Mouse (Mus musculus): ENCODE measurements at regions not wholly inside any gene's neighbourhood (a gene's known extent, or its start where the extent isn't known, plus 50 kb on each side); places are given as distances from the start of the nearest gene placed in this dataset.

DNA sequence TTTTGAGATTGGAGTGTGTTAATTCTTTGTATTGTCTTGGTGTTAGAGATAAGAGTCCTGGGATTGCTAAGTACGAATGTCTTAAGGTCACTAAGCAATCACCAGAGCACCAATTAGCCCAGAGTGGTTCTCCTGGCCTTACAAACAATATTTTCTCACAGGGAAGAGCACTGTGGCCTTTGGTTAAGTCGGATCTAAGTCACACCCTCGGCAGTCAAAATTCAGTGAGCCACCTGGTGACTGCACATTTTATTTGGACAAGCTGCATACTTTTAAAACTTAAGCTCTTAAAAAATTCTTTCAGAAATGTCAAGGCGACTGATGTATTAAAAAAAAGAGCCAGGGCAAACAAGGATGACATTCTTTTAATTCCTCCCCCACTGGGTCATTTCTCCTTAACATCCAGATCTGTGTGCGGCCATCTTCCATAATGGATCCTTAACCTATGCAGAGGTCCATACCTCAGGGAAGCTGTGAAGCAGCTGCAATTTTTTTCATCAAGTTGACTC lies 60.9 kb upstream of the Foxa2 start:
- DNase-seq, result no peak

DNA sequence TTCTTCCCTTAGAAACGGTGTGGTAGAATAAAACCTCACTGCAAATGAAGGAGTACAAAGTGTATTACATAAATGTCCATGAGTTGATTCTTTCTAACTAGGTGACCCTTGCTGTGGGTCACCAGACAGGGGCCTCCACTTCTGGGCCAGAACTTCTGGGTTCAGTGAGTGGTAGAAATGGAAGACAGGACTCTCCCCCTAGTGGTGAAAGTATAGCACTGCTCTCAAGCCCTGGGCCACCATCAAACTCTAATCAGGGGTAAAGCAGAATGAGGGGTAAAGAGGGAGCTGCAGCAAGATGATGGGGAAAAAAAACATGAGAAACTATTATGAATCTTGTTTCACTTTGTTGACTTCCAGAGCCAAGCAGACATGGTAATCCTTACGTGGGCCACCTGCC lies 63.4 kb upstream of the Foxa2 start:
- DNase-seq, result no peak

DNA sequence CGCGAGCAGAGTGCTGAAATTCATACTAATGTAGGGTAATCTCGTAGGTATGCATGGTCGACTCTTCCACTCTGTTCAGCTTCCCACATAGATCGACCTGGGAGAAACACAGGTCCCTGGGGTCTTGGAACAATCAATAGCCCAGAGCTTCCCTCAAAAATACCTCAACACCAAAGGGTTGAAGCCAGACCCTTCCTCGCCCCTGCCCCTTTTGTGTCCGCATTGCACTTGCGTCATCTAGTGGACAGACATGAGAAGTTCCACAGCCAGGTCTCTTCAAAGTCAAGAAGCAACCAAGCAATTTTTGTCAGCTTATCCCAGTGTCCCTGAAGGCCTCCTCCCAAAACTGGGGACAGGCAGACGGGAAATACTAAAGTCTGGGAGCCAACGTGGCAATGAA lies 65.1 kb upstream of the Foxa2 start:
- DNase-seq, result no peak

DNA sequence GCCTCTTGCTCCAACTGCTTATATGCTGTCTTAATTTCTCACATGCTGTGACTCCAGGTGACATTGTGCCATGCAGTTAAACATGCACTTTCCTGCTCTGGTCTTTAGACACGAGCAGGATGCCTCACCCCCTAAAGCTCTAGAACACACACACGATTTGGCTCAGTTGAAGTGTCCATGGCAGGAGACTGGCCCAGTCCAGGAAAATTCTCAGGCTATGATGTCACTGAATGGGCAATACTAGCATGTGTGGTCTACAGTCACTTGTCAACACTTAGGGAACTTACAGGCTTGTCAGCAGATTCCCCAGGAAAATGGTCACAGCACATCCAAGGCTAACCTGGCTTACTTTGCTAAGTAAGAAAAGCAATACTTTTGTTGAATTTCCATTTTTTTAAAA lies 66.4 kb upstream of the Foxa2 start:
- no peak for DNase-seq

DNA sequence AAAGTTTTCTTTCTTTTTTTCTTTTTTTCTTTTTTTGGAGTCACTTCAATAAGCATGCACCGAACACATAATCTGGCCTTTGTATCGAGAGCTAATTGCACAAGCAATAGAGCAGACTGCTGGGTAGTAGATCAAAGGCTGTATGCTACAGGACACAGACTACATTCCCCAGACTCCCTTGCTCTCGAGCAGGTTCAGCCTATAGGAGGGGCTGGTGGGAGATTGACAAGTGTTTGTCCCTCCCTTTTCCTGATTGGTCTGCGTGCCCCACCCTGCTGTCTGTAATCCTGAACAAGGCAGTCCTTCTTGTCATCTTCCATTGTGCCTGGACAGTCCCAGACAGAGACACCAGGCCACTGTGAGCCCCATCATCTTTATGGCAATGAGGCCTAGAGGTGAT lies 67.8 kb upstream of the Foxa2 start:
- no peak for DNase-seq

DNA sequence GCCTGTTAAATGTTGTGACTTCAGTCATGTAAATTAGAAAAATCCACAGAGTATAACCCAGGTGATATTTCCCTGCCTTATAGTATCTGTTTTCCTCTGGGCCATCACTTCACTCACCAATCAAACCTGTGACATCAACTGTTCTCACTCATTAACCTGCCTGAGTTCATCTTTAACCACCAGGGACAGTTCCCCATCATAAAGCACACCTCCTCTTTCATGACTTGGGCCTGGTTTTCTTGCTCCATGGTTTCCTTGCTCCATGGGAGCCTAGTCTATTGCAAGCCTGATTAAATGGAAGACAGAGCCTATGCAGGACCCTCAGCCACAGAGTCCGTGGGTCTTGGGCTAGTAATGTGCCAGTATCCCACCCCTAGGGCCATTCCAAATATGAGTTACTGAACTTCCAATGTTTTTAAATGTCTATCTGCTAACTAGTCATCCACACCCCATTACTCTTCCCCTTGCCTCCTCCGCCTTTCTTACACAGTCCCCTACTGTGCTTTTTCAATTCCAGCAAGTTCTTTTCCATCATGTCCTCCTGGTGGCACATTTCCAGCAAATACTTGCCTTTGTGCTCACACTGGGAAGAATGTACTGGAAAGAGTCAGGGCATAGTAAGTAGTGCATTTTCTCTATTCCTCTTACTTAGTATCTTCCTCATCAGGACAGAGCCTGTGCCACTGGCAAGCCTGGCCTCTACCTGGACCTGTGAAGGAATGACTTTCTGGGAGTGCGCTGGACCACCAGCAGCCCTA lies 69.4 kb upstream of the Foxa2 start:
- DNase-seq, result no peak

DNA sequence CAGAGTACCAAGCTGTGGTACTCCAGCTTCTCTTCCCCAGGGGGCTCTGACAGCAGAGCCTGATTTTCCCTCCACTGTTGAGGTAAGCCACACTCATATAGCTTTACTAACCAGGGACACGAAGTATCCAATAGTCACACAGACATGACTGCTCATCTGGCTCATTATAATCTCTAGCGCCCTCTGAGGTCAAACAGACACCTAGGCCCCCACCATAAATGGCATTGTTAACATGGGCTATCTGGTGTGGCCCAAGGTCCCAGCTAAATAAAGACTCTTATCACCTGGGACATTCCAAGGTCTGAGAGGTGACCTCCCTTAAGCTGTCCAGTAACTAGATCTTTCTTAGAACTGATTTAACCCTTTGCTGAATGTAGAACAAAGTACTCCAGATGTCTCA lies 70.7 kb upstream of the Foxa2 start:
- DNase-seq, result no peak

DNA sequence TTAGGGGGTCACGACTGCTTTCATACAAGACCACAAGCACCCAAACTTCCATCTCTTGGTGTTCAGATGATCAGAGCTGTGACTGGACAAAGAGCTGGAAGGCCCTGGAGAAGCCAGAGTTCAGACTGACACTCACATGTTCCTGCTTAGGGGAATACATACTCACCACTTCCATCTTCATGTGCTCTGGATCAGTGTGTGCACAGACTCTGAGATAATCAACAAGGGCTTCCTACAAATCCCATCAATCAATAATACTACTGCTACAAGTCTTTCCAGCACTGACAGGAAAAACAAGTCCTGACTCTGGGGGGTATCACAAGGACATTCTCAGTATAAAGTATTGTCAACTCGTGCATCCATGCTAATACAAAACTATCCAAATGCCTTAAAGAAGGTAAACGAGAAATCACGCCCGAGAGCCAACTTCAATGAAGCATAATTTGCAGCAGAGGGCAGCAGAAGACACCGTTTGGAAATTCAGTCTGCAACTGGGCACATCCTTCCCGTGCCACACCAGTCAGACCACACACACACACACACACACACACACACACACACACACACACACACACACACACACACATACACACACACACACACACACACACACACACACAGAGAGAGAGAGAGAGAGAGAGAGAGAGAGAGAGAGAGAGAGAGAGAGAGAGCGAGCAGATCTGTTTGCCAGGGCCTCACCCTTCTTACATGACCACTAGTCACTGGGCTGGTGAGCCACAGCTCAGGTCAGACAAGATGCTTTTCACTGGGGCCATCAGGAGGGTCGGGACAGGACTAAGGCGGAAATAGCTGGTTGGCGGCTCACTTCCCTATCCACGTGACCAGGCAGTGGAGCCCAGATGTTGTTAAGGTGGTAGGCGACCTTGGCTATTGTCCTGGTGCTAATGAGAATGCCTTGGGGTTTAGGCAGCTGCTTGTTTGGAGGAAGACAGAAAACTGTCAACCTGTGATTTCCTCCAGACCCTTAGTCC lies 75.4 kb upstream of the Foxa2 start:
- DNase-seq, result peak; percentile 26

DNA sequence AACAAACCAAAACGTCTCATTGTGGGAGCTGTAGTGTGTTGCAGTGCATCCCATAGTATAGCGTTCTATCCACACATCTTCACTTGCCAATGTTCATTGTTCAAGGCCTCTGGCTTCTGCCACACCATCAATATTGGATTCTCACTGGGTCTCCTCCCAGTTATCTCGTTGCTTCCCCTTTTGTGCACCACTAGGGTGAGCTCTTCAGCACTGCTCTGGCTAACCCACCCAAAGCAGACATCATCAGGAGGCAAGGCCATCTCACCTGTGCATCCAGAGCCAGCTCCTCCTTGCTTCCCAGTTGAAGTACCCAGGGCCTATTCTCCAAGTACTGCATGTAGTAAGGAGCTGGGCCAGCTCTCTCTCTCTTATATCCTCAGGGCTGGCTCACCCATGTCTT lies 77.0 kb upstream of the Foxa2 start:
- DNase-seq, result no peak

DNA sequence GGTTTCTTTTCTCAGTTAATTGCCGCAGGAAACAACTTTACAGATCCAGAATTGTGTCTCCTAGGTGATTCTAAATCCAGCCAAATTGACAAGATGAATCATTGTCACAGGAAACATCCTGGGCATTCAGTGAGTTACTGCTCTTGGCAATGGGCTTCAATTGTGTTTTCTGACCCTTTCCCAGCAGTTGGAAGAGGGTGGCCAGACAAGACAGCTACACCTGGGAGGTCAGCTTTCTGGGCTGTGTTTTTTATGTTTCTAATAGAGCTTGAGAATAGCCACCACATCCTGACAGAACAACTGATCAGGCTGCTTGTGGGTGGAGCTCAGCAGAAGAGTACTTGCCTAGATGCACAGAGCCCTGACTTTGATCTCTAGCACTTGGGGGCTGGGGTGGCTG lies 87.0 kb upstream of the Foxa2 start:
- no peak for DNase-seq

DNA sequence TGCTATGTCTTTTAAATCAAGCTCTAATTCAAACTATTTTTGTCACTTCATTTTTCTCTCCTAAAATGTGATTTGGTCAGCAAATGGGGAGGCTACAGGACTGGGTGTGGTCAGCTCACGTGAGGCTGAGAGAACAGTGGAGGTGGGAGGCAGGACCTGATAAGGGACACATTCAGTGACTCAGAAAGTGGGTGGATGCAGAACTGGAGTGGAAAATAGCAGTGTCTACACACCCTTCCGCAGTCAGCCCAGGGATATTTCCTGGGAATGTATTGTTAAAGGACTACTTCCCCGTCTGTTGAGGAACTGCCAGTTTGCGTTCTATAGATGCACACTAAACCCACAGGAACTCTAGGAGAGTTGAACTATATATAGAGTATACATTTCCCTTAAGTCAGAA lies 95.2 kb upstream of the Foxa2 start:
- no peak for DNase-seq

DNA sequence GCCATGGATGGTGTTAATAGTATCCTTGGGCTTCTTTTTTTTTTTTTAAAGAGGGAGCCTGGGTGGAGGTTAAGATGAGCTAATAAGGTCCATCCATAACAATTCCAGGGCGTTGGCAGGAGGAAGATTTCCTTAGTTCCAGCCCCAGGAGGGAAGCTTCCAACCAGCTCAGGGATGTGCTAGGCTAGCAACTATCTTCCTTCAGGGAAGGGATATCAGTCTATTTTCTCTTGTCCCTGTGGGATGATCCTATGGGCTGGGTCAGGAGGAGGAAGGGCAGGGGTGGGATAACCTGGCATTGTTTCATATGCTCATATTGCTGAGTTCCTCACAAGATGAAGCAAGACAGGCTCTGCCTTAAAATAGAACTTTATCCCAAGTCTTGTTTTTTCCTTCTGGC lies 98.0 kb upstream of the Foxa2 start:
- DNase-seq, result no peak

DNA sequence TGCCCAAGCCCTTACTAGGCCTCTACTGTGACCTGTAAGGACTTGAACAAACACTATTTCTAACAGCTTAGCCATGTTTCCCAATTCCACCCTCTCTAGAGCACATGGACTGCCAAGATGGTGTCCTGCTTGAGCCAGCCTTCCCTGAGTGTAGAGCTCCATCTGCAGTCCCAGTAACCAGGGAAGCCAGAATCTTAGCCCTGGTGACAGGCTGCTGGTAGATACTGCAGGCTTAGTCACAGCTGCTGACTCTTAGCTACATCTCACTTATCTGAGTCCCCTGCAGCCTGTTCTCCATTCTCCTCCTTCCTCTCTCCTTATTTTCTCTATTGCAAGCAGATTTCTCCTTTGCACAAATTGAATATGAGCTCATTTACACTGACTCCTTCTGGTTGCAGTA lies 101.5 kb upstream of the Foxa2 start:
- no peak for DNase-seq

DNA sequence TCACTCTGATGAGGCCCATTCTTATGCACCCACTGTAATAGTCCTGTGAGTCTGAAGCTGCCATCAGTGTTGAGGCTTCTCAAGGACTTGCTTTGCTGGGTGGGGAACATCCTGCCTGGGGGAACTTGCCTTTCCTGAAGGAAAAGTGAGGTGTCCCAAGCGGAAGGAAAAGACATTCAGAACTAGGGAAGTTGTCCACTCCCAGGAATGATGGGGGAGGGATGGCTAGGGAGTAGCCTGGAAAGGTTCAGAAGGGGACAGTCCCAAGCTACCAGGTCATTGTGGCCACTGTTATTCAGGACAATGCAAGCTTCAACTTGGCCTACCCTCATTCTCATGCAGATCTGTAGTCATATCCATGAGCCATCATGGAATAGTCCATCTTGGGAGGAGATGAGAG lies 102.7 kb upstream of the Foxa2 start:
- no peak for DNase-seq

DNA sequence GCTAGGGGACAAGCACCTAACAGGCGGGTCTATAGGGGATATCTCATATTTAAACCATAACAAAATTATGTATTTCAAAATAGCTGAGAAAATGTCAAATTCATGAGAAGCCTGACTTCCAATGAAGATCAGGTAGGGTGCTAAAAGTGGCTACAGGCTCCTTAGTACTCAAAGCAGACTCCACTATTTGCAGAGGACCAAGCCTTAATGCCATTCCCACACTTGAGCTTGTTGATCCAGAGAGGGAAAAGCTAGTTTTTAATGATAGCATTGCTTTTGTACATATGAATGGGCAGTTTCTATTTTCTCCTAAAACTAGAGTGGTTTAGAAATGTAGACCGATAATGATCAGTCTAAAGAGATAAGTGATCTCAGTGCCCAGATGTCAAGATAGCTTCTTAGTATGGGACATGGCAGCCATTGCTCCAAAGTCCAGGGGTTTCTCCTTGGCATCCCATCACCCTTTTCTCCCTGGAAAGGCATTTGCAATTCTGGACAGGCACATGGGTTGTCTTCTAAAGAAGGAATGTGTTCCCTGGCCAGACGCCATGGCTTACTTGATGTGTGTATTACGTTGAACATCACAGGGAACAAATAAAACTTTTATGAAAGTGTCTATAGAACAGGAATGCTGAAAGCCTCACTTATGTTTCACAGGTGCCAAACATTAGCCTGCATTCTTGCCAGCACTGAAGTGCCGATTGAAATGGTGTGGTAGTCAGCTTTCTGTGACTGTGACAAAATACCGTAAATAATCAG lies 106.9 kb upstream of the Foxa2 start:
- DNase-seq, result peak; percentile 10

DNA sequence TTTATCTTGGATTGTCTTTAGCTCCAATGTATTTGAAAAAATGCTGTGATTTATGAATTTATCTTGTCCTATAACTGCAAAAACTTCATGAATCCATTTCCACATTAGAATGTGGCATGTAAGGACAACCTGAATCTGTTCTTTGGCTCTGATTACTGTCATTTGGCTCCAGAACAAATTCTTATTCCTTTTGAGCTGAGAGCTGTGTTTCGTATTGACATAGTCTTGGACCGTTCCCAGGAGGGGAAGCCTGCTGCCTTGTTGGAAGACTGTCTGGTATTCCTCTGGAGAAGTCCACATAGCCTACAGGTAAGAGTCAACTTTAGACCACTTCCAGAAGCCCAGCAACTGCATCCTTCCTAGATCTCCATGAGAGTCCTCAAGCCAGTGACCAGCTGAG lies 109.4 kb upstream of the Foxa2 start:
- DNase-seq, result no peak

DNA sequence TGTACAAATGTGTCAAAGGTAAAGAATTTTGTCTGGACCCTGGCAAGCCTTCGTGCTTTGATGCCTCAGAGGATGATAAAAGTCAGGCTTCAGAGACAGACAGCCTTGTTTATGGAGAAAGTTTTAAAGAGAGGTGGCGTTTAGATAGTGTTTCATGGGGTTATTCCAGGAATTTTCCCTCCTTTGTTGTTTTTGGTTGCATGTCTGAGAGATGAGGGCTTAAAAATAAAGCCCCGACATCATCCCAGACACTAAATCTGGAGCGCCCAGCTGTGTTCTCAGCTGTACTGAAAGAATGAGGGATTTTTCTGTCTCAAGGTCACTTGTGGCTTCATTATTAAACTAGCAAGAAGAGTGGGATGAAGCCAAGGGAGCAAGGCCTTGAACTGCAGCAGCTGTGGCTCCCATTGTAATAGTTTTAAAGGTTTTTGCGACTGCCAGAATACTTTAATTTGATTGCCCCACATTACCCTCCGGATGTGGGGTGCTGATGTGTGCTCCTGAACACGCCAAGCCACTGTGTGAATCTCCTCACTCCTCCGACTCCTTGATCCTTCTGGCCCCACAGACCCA lies 112.3 kb upstream of the Foxa2 start:
- no peak for DNase-seq

DNA sequence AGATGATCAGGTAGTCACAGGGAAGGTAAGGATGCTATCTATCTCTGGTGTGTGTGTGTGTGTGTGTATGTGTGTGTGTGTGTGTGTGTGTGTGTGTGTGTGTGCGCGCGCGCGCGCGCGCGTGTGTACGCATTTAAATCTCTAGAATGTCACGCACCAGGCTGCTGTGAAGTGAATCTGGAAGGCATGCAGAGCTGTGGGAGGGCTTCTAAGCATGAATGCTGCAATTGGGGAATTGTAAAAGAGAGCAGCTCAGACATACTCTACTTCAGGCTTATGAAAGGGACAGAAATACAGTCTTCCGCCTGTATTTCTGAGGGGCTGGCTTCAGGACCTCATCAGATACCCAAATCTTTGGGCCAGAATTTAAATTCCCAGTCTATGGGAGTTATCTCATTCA lies 114.2 kb upstream of the Foxa2 start:
- DNase-seq, result no peak

DNA sequence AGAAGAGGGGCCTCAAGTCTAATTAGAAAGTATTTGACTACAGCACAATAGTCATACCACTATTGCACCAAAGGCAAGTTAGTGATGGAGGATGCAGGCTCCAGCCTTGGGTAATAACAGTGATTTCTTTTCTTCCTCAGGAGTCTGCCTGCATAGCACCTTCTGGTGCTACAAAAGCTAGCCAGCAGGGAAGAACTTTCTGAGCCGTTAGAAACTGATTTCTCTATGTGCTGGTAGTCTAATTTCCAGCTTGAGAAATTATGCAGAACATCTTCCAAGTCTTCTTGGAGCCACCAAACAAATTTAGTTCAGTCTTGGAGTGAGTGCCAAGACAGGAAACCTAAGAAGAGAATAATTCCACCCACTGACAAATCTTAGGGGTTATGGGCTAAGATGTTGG lies 115.2 kb upstream of the Foxa2 start:
- no peak for DNase-seq

DNA sequence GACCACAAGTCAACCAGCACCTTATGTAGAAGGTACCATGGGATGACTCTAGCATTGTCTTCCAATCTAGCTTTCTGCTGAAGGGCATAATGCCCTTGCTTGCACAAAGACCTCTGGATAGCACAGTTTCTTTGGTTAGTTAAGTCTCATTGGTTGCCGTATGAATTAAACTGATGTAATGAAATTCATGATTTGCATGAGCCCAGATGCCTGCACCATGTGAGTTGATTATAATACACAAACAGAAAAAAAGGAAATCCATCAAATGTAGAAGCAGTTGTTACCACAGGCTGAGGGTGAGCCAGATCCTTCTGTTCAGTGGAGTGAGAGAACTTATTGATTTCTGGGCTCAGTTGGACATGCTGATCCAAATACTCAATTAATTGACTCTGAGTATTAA lies 115.8 kb upstream of the Foxa2 start:
- DNase-seq, result no peak

DNA sequence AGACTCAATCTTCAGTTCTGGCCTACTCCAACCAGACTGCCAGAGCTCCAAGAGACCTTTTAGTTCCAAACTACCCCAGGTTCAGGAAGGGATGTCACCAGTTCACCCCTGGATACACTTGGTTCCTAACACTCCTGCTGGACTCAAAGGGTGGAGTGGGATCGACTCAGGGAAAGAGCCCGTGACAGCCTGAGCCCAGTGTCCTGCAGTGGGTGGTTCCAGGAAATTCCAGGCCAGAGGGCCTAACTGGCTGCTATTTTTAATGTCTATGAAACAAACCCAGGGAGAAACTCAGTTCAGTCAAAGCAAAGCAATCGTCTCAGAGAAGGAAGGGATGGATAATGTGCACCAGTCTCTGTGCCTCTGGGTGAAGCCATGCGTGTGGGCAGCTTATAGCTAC lies 124.3 kb upstream of the Foxa2 start:
- no peak for DNase-seq

DNA sequence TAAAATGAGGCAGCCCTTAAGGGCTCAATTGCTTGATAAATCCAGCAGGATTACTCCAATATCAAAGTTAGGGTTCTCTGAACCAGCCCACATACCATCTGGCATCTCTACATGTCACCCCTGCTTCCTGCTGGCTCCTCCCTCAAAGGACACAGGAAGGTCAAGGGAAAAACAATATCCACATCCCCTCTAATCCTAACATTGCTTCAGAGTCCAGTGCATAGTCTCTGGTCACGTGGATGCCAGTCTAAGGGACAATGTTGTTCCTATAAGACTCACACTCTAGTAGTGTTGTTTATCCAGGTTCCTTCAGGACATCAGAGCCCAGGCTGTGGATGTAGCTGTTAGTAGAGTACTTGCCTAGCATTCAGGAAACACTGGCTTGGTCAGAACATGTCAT lies 124.9 kb upstream of the Foxa2 start:
- DNase-seq, result no peak
